Mouse (Mus musculus): ENCODE measurements around the gene Grxcr1.

DNA sequence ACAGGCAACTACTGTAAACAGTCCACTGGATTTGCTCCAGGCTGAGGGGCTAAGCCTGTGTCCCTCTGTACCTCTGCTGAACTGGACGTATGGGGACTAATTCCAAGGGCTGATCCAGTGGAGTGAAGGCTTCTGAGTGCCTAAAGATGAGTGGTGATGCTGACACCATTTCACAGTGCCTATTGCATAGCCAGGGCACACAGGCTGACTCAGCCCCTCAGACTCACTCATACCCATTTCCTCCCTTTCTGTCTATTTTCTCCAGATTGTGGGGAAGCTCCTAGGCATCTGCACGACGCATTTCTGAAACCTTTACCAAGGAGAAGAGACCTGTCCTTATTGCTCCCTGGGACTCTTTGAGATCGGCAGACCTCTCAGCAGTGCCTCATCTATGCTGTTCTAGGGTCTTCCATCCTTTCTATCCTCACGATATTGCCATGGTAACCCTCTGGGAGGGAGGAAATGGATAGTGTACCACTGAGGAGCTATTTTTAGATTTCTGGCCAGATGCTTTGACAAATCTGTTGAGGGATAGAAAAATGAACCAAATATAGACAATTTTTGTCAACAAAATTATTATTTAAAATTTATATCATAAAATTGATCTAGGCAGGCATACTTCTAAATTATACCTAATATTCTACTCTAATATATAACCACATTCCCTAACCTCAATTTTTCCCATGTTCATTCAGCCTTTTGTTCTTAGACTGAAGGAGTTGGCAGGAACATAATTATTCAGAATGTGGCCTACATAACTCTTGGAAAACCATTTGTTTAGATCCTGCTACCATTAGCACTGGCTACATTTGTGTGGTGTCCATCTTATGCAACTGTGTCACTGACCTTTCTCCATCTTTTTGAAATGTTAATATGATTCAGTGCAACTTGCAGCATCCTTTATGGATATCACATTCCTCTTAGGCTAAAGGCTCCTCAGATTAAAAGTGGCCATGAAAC lies 66.3 kb downstream of the Grxcr1 start:
- no peak for TF ChIP-seq CTCF (IDR thresholded peaks at IDR 0.05; ENCODE audit: low read depth)
- no peak for TF ChIP-seq EP300 (IDR thresholded peaks at IDR 0.05; ENCODE audit: low read depth)
